Mouse (Mus musculus) bone marrow, adult 2 months (tissue): ENCODE results near the gene Zfp462.

ENCODE experiments used
- CTCF ChIP-seq: fragments of 200-500 bp; IDR thresholded peaks from 2 replicates; pipeline ENCODE4 v1.5.1; 2011; ENCODE audit warnings: low read length, control low read depth; ENCODE audit not compliant: control insufficient read depth, insufficient read depth
- POLR2A ChIP-seq: fragments of 200-500 bp; IDR thresholded peaks from 2 replicates; pipeline ENCODE4 v1.6.1; 2011; ENCODE audit warnings: low read depth, mild to moderate bottlenecking, control low read depth, low read length, borderline replicate concordance; ENCODE audit not compliant: control insufficient read depth

GRCm38 (mm10) chr4:54967166-54967565 lies 22.3 kb downstream of the Zfp462 start:
- TF ChIP-seq CTCF (no peak), POLR2A (no peak)
